25 mouse cellular contexts compared by ENCODE assay signal in the genomic region with DNA sequence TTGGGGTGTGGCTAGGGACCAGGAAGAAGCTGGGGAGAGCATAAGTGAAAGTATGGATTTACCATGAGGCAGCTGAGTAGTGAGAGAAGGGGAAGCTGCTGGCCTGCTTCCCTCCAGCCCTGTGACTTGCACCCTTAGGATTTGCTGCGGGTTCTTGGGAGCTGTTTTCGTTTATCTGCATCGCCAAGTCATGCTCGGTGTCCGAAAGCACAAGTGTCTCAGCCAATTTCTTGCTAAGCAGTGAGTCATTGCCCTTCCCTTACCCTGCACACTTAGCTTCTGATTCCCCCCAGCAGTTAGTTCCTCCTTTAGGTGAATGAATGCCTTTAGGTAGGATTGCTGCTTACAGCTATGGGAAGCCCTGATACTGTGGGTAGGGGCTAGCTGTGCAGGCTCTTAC. TPM values are rescaled to one million over a fixed set of nuclear protein-coding genes. Genes with fewer than 3 reads are reported as not detected.
DNase-seq lines count a peak whose midpoint lies in the region; ATAC-seq and TF ChIP-seq lines count a peak whose summit lies in the region.
"Had no signal": no experiment of that assay in that cellular context is flagged by ENCODE, and none has a peak within 500 bp of the region (broad histone marks: within the 10 kb centered on the region; RNA-seq: fewer than 3 reads in every experiment).

No protein-coding gene starts in this region.

- H3K36me3 ChIP-seq in heart, embryonic 10.5 days = peaks cover 20% of the 10 kb centered on the region

- no peak overlapping the region for H3K4me3 ChIP-seq in heart, embryonic 10.5 days
- no peak overlapping the region for H3K4me3 ChIP-seq in cerebellum, adult 2 months (replicated peaks; ENCODE audit: insufficient read depth, low read depth, low read length)
- H3K4me3 ChIP-seq: forebrain, embryonic 12.5 days; heart, embryonic 13.5 days had no signal

- no peak overlapping the region for H3K27ac ChIP-seq in heart, embryonic 10.5 days
- no peak overlapping the region for H3K27ac ChIP-seq in cerebellum, adult 2 months (ENCODE audit: insufficient read depth, low read length)
- H3K27ac ChIP-seq: forebrain, embryonic 12.5 days; heart, embryonic 13.5 days; stomach, postnatal 0 days had no signal

- no peaks in the 10 kb centered on the region for H3K27me3 ChIP-seq in heart, embryonic 10.5 days (ENCODE audit: insufficient read depth, poor library complexity, severe bottlenecking)
- H3K27me3 ChIP-seq in cerebellum, adult 2 months (ENCODE audit: control insufficient read depth, insufficient read depth, low read length) = no peaks in the 10 kb centered on the region
- H3K27me3 ChIP-seq: forebrain, embryonic 12.5 days; heart, embryonic 13.5 days had no signal

- DNase-seq in heart, embryonic 10.5 days (ENCODE audit: low spot score) = peak; percentile 66
- DNase-seq in heart, adult 9 months (ENCODE audit: low spot score in 2 of 2) = no peak
- DNase-seq in brain, adult 2 months (ENCODE audit: low read depth, low spot score) = peak; percentile 28
- no peak for DNase-seq in spleen, adult 18-20 months
- DNase-seq in Muller cell, postnatal 12 days (ENCODE audit: inconsistent ontology term) = no peak
- no peak for DNase-seq in cerebellum, adult 2 months
- DNase-seq in cerebellum, postnatal 10 days = no peak
- DNase-seq: adrenal gland, postnatal 10 days; B cell, adult 2 months; cerebellum, adult 8-10 months; heart, postnatal 36 days; kidney, adult 18-20 months; kidney, postnatal 14 days; layer of hippocampus, adult 9-11 months; liver; lung, adult 2 months; lung, postnatal 36 days; midbrain, embryonic 14.5 days; thymus, postnatal 14 days had no signal

- 74% methylated on average over 5 of the region's 5 CpGs for WGBS in heart, embryonic 10.5 days
- WGBS in cerebellum, adult 2 months = 92% methylated on average over 5 of the region's 5 CpGs

- no peaks in the 10 kb centered on the region for H3K9me3 ChIP-seq in heart, embryonic 10.5 days
- H3K9me3 ChIP-seq: forebrain, embryonic 12.5 days; heart, embryonic 13.5 days had no signal

- TF ChIP-seq CTCF in cerebellum, adult 2 months (IDR thresholded peaks at IDR 0.05; ENCODE audit: borderline replicate concordance, insufficient read depth, low read depth, low read length) = no peak

- peak; percentile 87 for ATAC-seq in megakaryocyte, adult 5-6 weeks (ENCODE audit: poor library complexity, severe bottlenecking)

- no peaks in the 10 kb centered on the region for H3K4me1 ChIP-seq in heart, embryonic 10.5 days
- H3K4me1 ChIP-seq in cerebellum, adult 2 months (ENCODE audit: control insufficient read depth, insufficient read depth, low read length) = no peaks in the 10 kb centered on the region
- H3K4me1 ChIP-seq: forebrain, embryonic 12.5 days had no signal

- no peak for TF ChIP-seq POLR2A in cerebellum, adult 2 months (IDR thresholded peaks at IDR 0.05; ENCODE audit: borderline replicate concordance, insufficient read depth, low read length)

RNA-seq across cellular contexts. Expression of gene Clcn1, which starts 12.9 kb away (rescaled TPM):
- polyA plus RNA-seq in heart, embryonic 10.5 days (2016; fragmentation: Nextera tagmentation; extraction: Ambion mirVana) = 0.59 and 0.67 TPM in 2 replicates
- 1.5 TPM in 1 of 2 replicates, not detected in the other for total RNA-seq in megakaryocyte, adult 5-6 weeks (2015)
- not detected in 2 replicates for total RNA-seq in megakaryocyte, adult 5-6 weeks (2017)
- 11.5 and 13.4 TPM in 2 replicates for polyA plus RNA-seq in cerebellum, adult 2 months (2012; rRNA removed)

RNA-seq across cellular contexts. Expression of gene Fam131b, which starts 25.1 kb away (rescaled TPM):
- 0.21 and 0.30 TPM in 2 replicates for polyA plus RNA-seq in heart, embryonic 10.5 days (2016; fragmentation: Nextera tagmentation; extraction: Ambion mirVana)
- total RNA-seq in megakaryocyte, adult 5-6 weeks (2015) = not detected in 2 replicates
- total RNA-seq in megakaryocyte, adult 5-6 weeks (2017) = not detected in 2 replicates
- 102 and 117 TPM in 2 replicates for polyA plus RNA-seq in cerebellum, adult 2 months (2012; rRNA removed)

RNA-seq across cellular contexts. Expression of gene Casp2, which starts 34.6 kb away (rescaled TPM):
- 40.8 and 45.2 TPM in 2 replicates for polyA plus RNA-seq in heart, embryonic 10.5 days (2016; fragmentation: Nextera tagmentation; extraction: Ambion mirVana)
- 62.1 and 65.9 TPM in 2 replicates for total RNA-seq in megakaryocyte, adult 5-6 weeks (2015)
- 49.2 and 53.5 TPM in 2 replicates for total RNA-seq in megakaryocyte, adult 5-6 weeks (2017)
- polyA plus RNA-seq in cerebellum, adult 2 months (2012; rRNA removed) = 26.1 and 31.3 TPM in 2 replicates

RNA-seq across cellular contexts. Expression of gene Tmem139, which starts 37.6 kb away (rescaled TPM):
- polyA plus RNA-seq in heart, embryonic 10.5 days (2016; fragmentation: Nextera tagmentation; extraction: Ambion mirVana) = 0.21 and 0.41 TPM in 2 replicates
- total RNA-seq in megakaryocyte, adult 5-6 weeks (2015) = not detected in 2 replicates
- not detected in 2 replicates for total RNA-seq in megakaryocyte, adult 5-6 weeks (2017)
- not detected in 2 replicates for polyA plus RNA-seq in cerebellum, adult 2 months (2012; rRNA removed)
- total RNA-seq: gastrocnemius, postnatal 4 days; left cerebral cortex, postnatal 14 days had no signal

RNA-seq across cellular contexts. Expression of gene Zyx, which starts 50.1 kb away (rescaled TPM):
- polyA plus RNA-seq in heart, embryonic 10.5 days (2016; fragmentation: Nextera tagmentation; extraction: Ambion mirVana) = 165 and 193 TPM in 2 replicates
- 411 and 420 TPM in 2 replicates for total RNA-seq in megakaryocyte, adult 5-6 weeks (2015)
- 117 and 131 TPM in 2 replicates for total RNA-seq in megakaryocyte, adult 5-6 weeks (2017)
- polyA plus RNA-seq in cerebellum, adult 2 months (2012; rRNA removed) = 123 and 129 TPM in 2 replicates

Comparison
In these comparisons a context has a peak if more than half of its experiments do, and no peak if none do; other contexts are left out.
1. DNase-seq: peak in heart, embryonic 10.5 days (single experiment) and brain, adult 2 months (single experiment); none in heart, adult 9 months (0 of 2), spleen, adult 18-20 months (0 of 2), Muller cell, postnatal 12 days (single experiment), cerebellum, adult 2 months (0 of 2) and cerebellum, postnatal 10 days (0 of 2).
2. RNA of gene Fam131b, which starts 25.1 kb away (polyA plus RNA-seq): 102 to 117 TPM in cerebellum, adult 2 months; 0.21 to 0.30 TPM in heart, embryonic 10.5 days; every median in the first group is over 10 times any median in the second.